Mouse (Mus musculus): ENCODE results near the gene Plxnc1. TPM values are rescaled to one million over a fixed set of nuclear protein-coding genes. Genes with fewer than 3 reads are reported as not detected.

Gene Plxnc1
- polyA plus RNA-seq, 1 experiment from 2014 or later, result 1.9 TPM

GRCm38 (mm10) chr10:94800677-94801354 is 143.8 kb downstream of the Plxnc1 start:
- ChIA-PET POLR2A (no interaction called here), CTCF (no interaction called here)
- DNase-seq (ENCODE audit: low read depth, low spot score), result no peak
- TF ChIP-seq CTCF (IDR thresholded peaks at IDR 0.05), result no peak
- in situ Hi-C loops (cut with MboI; ENCODE audit: low pct_unique_long_range_greater_than_20kb), result no loop called here
- H3K27me3 ChIP-seq, result no peaks in the 10 kb centered on the region
- ATAC-seq, result no peak

- no peaks in the 10 kb centered on the region for H3K27me3 ChIP-seq
- ChIA-PET POLR2A (no interaction called here), CTCF (no interaction called here)
- no peak for DNase-seq (ENCODE audit: low read depth, low spot score)
- no peak for ATAC-seq
- TF ChIP-seq CTCF (IDR thresholded peaks at IDR 0.05), result no peak
- in situ Hi-C loops (cut with MboI; ENCODE audit: low pct_unique_long_range_greater_than_20kb), result no loop called here
These were observed 145.0 kb downstream of the Plxnc1 start for GRCm38 (mm10) chr10:94799485-94800239.

- in situ Hi-C loops (cut with MboI; ENCODE audit: low pct_unique_long_range_greater_than_20kb), result no loop called here
- ATAC-seq (no peak), DNase-seq (ENCODE audit: low read depth, low spot score) (no peak)
- H3K27me3 ChIP-seq, result no peaks in the 10 kb centered on the region
- no peak for TF ChIP-seq CTCF (IDR thresholded peaks at IDR 0.05)
- POLR2A ChIA-PET, result no interaction called here
- CTCF ChIA-PET, result no interaction called here
These were observed 146.5 kb downstream of the Plxnc1 start for GRCm38 (mm10) chr10:94798128-94798527.

GRCm38 (mm10) chr10:94794666-94795244 is 149.9 kb downstream of the Plxnc1 start:
- POLR2A ChIA-PET, result no interaction called here

GRCm38 (mm10) chr10:94793914-94794313 is 150.7 kb downstream of the Plxnc1 start:
- ChIA-PET POLR2A (no interaction called here), CTCF (no interaction called here)
- ATAC-seq, result no peak
- no peak for DNase-seq (ENCODE audit: low read depth, low spot score)
- in situ Hi-C loops (cut with MboI; ENCODE audit: low pct_unique_long_range_greater_than_20kb), result no loop called here
- H3K27me3 ChIP-seq, result no peaks in the 10 kb centered on the region
- no peak for TF ChIP-seq CTCF (IDR thresholded peaks at IDR 0.05)

More at GRCm38 (mm10) chr10:94794666-94795244, 149.9 kb downstream of the Plxnc1 start:
- H3K27me3 ChIP-seq, result no peaks in the 10 kb centered on the region
- TF ChIP-seq CTCF (IDR thresholded peaks at IDR 0.05), result no peak
- DNase-seq (ENCODE audit: low read depth, low spot score) (no peak), ATAC-seq (no peak)
- in situ Hi-C loops (cut with MboI; ENCODE audit: low pct_unique_long_range_greater_than_20kb), result no loop called here
- CTCF ChIA-PET, result no interaction called here

- no peaks in the 10 kb centered on the region for H3K27me3 ChIP-seq
- in situ Hi-C loops (cut with MboI; ENCODE audit: low pct_unique_long_range_greater_than_20kb), result no loop called here
- CTCF ChIA-PET, result interaction anchor here (0.9 to 1.5 kb wide), 2 partner anchors 15 to 19 kb away, joined by 3 to 5 read pairs; no protein-coding TSS in a partner anchor
- TF ChIP-seq CTCF (IDR thresholded peaks at IDR 0.05), result no peak
- no peak for ATAC-seq
- peak; percentile 15 for DNase-seq (ENCODE audit: low read depth, low spot score)
- POLR2A ChIA-PET, result no interaction called here
These were observed 155.4 kb downstream of the Plxnc1 start for GRCm38 (mm10) chr10:94789205-94789604.

- in situ Hi-C loops (cut with MboI; ENCODE audit: low pct_unique_long_range_greater_than_20kb), result no loop called here
- no peak for TF ChIP-seq CTCF (IDR thresholded peaks at IDR 0.05)
- ChIA-PET CTCF (interaction anchor here (1.1 kb wide), 1 partner anchor 9 kb away, joined by 3 read pairs; no protein-coding TSS in a partner anchor), POLR2A (interaction anchor here (0.7 kb wide), 1 partner anchor 137 kb away, joined by 3 read pairs; no protein-coding TSS in a partner anchor)
- no peaks in the 10 kb centered on the region for H3K27me3 ChIP-seq
- ATAC-seq (no peak), DNase-seq (ENCODE audit: low read depth, low spot score) (no peak)
These were observed 163.9 kb downstream of the Plxnc1 start for GRCm38 (mm10) chr10:94780618-94781262.

GRCm38 (mm10) chr10:94779319-94779718 is 165.3 kb downstream of the Plxnc1 start:
- in situ Hi-C loops (cut with MboI; ENCODE audit: low pct_unique_long_range_greater_than_20kb), result no loop called here
- CTCF ChIA-PET, result no interaction called here
- ATAC-seq, result no peak
- no peaks in the 10 kb centered on the region for H3K27me3 ChIP-seq
- no peak for DNase-seq (ENCODE audit: low read depth, low spot score)
- POLR2A ChIA-PET, result no interaction called here
- no peak for TF ChIP-seq CTCF (IDR thresholded peaks at IDR 0.05)

- ChIA-PET CTCF (no interaction called here), POLR2A (interaction anchor here (0.6 kb wide), 1 partner anchor 27 kb away, joined by 4 read pairs; no protein-coding TSS in a partner anchor)
- ATAC-seq (no peak), DNase-seq (ENCODE audit: low read depth, low spot score) (no peak)
- no peak for TF ChIP-seq CTCF (IDR thresholded peaks at IDR 0.05)
- in situ Hi-C loops (cut with MboI; ENCODE audit: low pct_unique_long_range_greater_than_20kb), result no loop called here
- H3K27me3 ChIP-seq, result no peaks in the 10 kb centered on the region
These were observed 167.1 kb downstream of the Plxnc1 start for GRCm38 (mm10) chr10:94777576-94777975.

GRCm38 (mm10) chr10:94771496-94771895 is 173.1 kb downstream of the Plxnc1 start:
- in situ Hi-C loops (cut with MboI; ENCODE audit: low pct_unique_long_range_greater_than_20kb), result no loop called here
- no peak for TF ChIP-seq CTCF (IDR thresholded peaks at IDR 0.05)
- H3K27me3 ChIP-seq, result no peaks in the 10 kb centered on the region
- ChIA-PET POLR2A (no interaction called here), CTCF (interaction anchor here (1.2 to 2.1 kb wide), 2 partner anchors 18 to 37 kb away, joined by 3 to 5 read pairs; no protein-coding TSS in a partner anchor)
- ATAC-seq (peak; percentile 86), DNase-seq (ENCODE audit: low read depth, low spot score) (peak; percentile 54)
